Mouse (Mus musculus): ENCODE results near the gene Ncor2. TPM values are rescaled to one million over a fixed set of nuclear protein-coding genes. Genes with fewer than 3 reads are reported as not detected.

The Ncor2 gene
- polyA plus RNA-seq, 1 experiment from 2014 or later: 17.8 TPM

GRCm38 (mm10) chr5:125125219-125125618 lies 53.8 kb downstream of the Ncor2 start:
- no peak overlapping the region for H3K4me3 ChIP-seq
- no peak for DNase-seq (ENCODE audit: extremely low spot score, low spot score)
- H3K36me3 ChIP-seq (replicated peaks): peaks cover 47% of the 10 kb centered on the region
- no peaks in the 10 kb centered on the region for H3K27me3 ChIP-seq (ENCODE audit: poor library complexity, severe bottlenecking)
- 92% methylated on average over 3 of the region's 3 CpGs for WGBS
- peak overlapping the region; percentile 31; the same call in 1 of the 2 replicates for H3K27ac ChIP-seq
- H3K9me3 ChIP-seq: no peaks in the 10 kb centered on the region
- H3K4me1 ChIP-seq: peaks cover 71% of the 10 kb centered on the region

GRCm38 (mm10) chr5:125124002-125124401 lies 55.0 kb downstream of the Ncor2 start:
- 86% methylated on average over 7 of the region's 7 CpGs for WGBS
- Histone ChIP-seq H3K27me3 (ENCODE audit: poor library complexity, severe bottlenecking) (no peaks in the 10 kb centered on the region), H3K27ac (peak overlapping the region; percentile 62), H3K4me1 (peaks cover 61% of the 10 kb centered on the region), H3K36me3 (replicated peaks) (peaks cover 60% of the 10 kb centered on the region), H3K9me3 (no peaks in the 10 kb centered on the region), H3K4me3 (no peak overlapping the region)
- no peak for DNase-seq (ENCODE audit: extremely low spot score, low spot score)

- no peak overlapping the region for H3K4me3 ChIP-seq
- H3K36me3 ChIP-seq (replicated peaks): peaks cover 68% of the 10 kb centered on the region
- 36% methylated on average over 3 of the region's 3 CpGs for WGBS
- peaks cover 53% of the 10 kb centered on the region for H3K4me1 ChIP-seq
- no peak for DNase-seq (ENCODE audit: extremely low spot score, low spot score)
- peak overlapping the region; percentile 62 for H3K27ac ChIP-seq
- H3K9me3 ChIP-seq: no peaks in the 10 kb centered on the region
- no peaks in the 10 kb centered on the region for H3K27me3 ChIP-seq (ENCODE audit: poor library complexity, severe bottlenecking)
These were observed 55.8 kb downstream of the Ncor2 start for GRCm38 (mm10) chr5:125123206-125123605.

- Histone ChIP-seq H3K36me3 (replicated peaks) (peaks cover 74% of the 10 kb centered on the region), H3K9me3 (no peaks in the 10 kb centered on the region), H3K4me1 (peaks cover 51% of the 10 kb centered on the region), H3K4me3 (no peak overlapping the region), H3K27me3 (ENCODE audit: poor library complexity, severe bottlenecking) (no peaks in the 10 kb centered on the region), H3K27ac (peak overlapping the region; percentile 62)
- WGBS: 86% methylated on average over 7 of the region's 7 CpGs
- no peak for DNase-seq (ENCODE audit: extremely low spot score, low spot score)
These were observed 56.5 kb downstream of the Ncor2 start for GRCm38 (mm10) chr5:125122546-125122945.

- Histone ChIP-seq H3K9me3 (no peaks in the 10 kb centered on the region), H3K36me3 (replicated peaks) (peaks cover 75% of the 10 kb centered on the region), H3K27me3 (ENCODE audit: poor library complexity, severe bottlenecking) (no peaks in the 10 kb centered on the region), H3K4me3 (no peak overlapping the region), H3K4me1 (peaks cover 48% of the 10 kb centered on the region), H3K27ac (no peak overlapping the region)
- whole genome bisulfite sequencing: 92% methylated on average over 7 of the region's 7 CpGs
- no peak for DNase-seq (ENCODE audit: extremely low spot score, low spot score)
These were observed 57.0 kb downstream of the Ncor2 start for GRCm38 (mm10) chr5:125122049-125122448.

GRCm38 (mm10) chr5:125120517-125121303 lies 58.3 kb downstream of the Ncor2 start:
- H3K4me1 ChIP-seq: peaks cover 40% of the 10 kb centered on the region
- WGBS: 89% methylated on average over 17 of the region's 17 CpGs
- H3K27ac ChIP-seq: 0 out of 2 replicates have a peak overlapping the region, but pooled peaks have one; percentile 35
- peaks cover 88% of the 10 kb centered on the region for H3K36me3 ChIP-seq (replicated peaks)
- no peak for DNase-seq (ENCODE audit: extremely low spot score, low spot score)
- H3K4me3 ChIP-seq: no peak overlapping the region
- no peaks in the 10 kb centered on the region for H3K27me3 ChIP-seq (ENCODE audit: poor library complexity, severe bottlenecking)
- H3K9me3 ChIP-seq: no peaks in the 10 kb centered on the region

- peaks cover 96% of the 10 kb centered on the region for H3K36me3 ChIP-seq (replicated peaks)
- no peak for DNase-seq (ENCODE audit: extremely low spot score, low spot score)
- peaks cover 5% of the 10 kb centered on the region; the same call in 1 of the 2 replicates for H3K9me3 ChIP-seq
- peaks cover 29% of the 10 kb centered on the region for H3K4me1 ChIP-seq
- H3K27ac ChIP-seq: no peak overlapping the region
- no peak overlapping the region for H3K4me3 ChIP-seq
- 88% methylated on average over 5 of the region's 5 CpGs for WGBS
- H3K27me3 ChIP-seq (ENCODE audit: poor library complexity, severe bottlenecking): no peaks in the 10 kb centered on the region
These were observed 61.8 kb downstream of the Ncor2 start for GRCm38 (mm10) chr5:125117238-125117637.

GRCm38 (mm10) chr5:125113029-125113428 lies 66.0 kb downstream of the Ncor2 start:
- H3K36me3 ChIP-seq (replicated peaks): peaks cover 97% of the 10 kb centered on the region
- whole genome bisulfite sequencing: 71% methylated on average over 5 of the region's 5 CpGs
- H3K27me3 ChIP-seq (ENCODE audit: poor library complexity, severe bottlenecking): no peaks in the 10 kb centered on the region
- H3K4me1 ChIP-seq: peaks cover 44% of the 10 kb centered on the region
- no peak overlapping the region for H3K4me3 ChIP-seq
- H3K27ac ChIP-seq: peak overlapping the region; percentile 21
- DNase-seq (ENCODE audit: extremely low spot score, low spot score): no peak
- H3K9me3 ChIP-seq: peaks cover 5% of the 10 kb centered on the region; the same call in 1 of the 2 replicates

GRCm38 (mm10) chr5:125112588-125112987 lies 66.4 kb downstream of the Ncor2 start:
- no peak for DNase-seq (ENCODE audit: extremely low spot score, low spot score)
- H3K9me3 ChIP-seq: peaks cover 5% of the 10 kb centered on the region; the same call in 1 of the 2 replicates
- peaks cover 44% of the 10 kb centered on the region for H3K4me1 ChIP-seq
- 92% methylated on average over 1 of the region's 1 CpGs for WGBS
- H3K27ac ChIP-seq: peak overlapping the region; percentile 21
- no peaks in the 10 kb centered on the region for H3K27me3 ChIP-seq (ENCODE audit: poor library complexity, severe bottlenecking)
- H3K36me3 ChIP-seq (replicated peaks): peaks cover 97% of the 10 kb centered on the region
- H3K4me3 ChIP-seq: no peak overlapping the region

- peak overlapping the region; percentile 78 for H3K27ac ChIP-seq
- 54% methylated on average over 6 of the region's 6 CpGs for WGBS
- H3K4me1 ChIP-seq: peaks cover 47% of the 10 kb centered on the region
- peaks cover 97% of the 10 kb centered on the region for H3K36me3 ChIP-seq (replicated peaks)
- peak; percentile 35 for DNase-seq (ENCODE audit: extremely low spot score, low spot score)
- H3K9me3 ChIP-seq: peaks cover 5% of the 10 kb centered on the region; the same call in 1 of the 2 replicates
- H3K27me3 ChIP-seq (ENCODE audit: poor library complexity, severe bottlenecking): no peaks in the 10 kb centered on the region
- no peak overlapping the region for H3K4me3 ChIP-seq
These were observed 67.9 kb downstream of the Ncor2 start for GRCm38 (mm10) chr5:125111137-125111536.

GRCm38 (mm10) chr5:125110722-125111121 lies 68.3 kb downstream of the Ncor2 start:
- peak overlapping the region; percentile 78 for H3K27ac ChIP-seq
- peaks cover 50% of the 10 kb centered on the region for H3K4me1 ChIP-seq
- peaks cover 97% of the 10 kb centered on the region for H3K36me3 ChIP-seq (replicated peaks)

GRCm38 (mm10) chr5:125110196-125110595 lies 68.8 kb downstream of the Ncor2 start:
- H3K9me3 ChIP-seq: peaks cover under 1% of the 10 kb centered on the region; the same call in 1 of the 2 replicates
- H3K4me1 ChIP-seq: peaks cover 54% of the 10 kb centered on the region
- H3K27me3 ChIP-seq (ENCODE audit: poor library complexity, severe bottlenecking): no peaks in the 10 kb centered on the region
- H3K27ac ChIP-seq: peak overlapping the region; percentile 78
- H3K4me3 ChIP-seq: no peak overlapping the region
- H3K36me3 ChIP-seq (replicated peaks): peaks cover 97% of the 10 kb centered on the region
- 67% methylated on average over 8 of the region's 8 CpGs for WGBS
- peak; percentile 34 for DNase-seq (ENCODE audit: extremely low spot score, low spot score)

More at GRCm38 (mm10) chr5:125110722-125111121, 68.3 kb downstream of the Ncor2 start:
- peak; percentile 49 for DNase-seq (ENCODE audit: extremely low spot score, low spot score)
- Histone ChIP-seq H3K4me3 (no peak overlapping the region), H3K27me3 (ENCODE audit: poor library complexity, severe bottlenecking) (no peaks in the 10 kb centered on the region), H3K9me3 (peaks cover 5% of the 10 kb centered on the region; the same call in 1 of the 2 replicates)
- 71% methylated on average over 3 of the region's 3 CpGs for WGBS

GRCm38 (mm10) chr5:125107011-125107651 lies 71.9 kb downstream of the Ncor2 start:
- Histone ChIP-seq H3K9me3 (no peaks in the 10 kb centered on the region), H3K27ac (no peak overlapping the region), H3K36me3 (replicated peaks) (peaks cover 97% of the 10 kb centered on the region), H3K4me1 (peaks cover 66% of the 10 kb centered on the region), H3K27me3 (ENCODE audit: poor library complexity, severe bottlenecking) (no peaks in the 10 kb centered on the region), H3K4me3 (no peak overlapping the region)
- WGBS: 74% methylated on average over 11 of the region's 11 CpGs
- peak; percentile 53 for DNase-seq (ENCODE audit: extremely low spot score, low spot score)
